Mouse (Mus musculus) forebrain, embryonic 12.5 days (tissue): Measurements from ENCODE around the gene Rergl. TPM values are rescaled to one million over a fixed set of nuclear protein-coding genes. Genes with fewer than 3 reads are reported as not detected.

ENCODE experiments used
- ATAC-seq: fragments of 200-750 bp; cut with Nextera tagmentation; 2 replicates; pipeline ENCODE4 v1.8.0; 2017; ENCODE audit warnings: moderate TSS enrichment; ENCODE audit not compliant: low FRiP score
- H3K27ac ChIP-seq: fragments of 300-500 bp; sonication (generic); 2 replicates; pipeline ENCODE4 v1.5.1; 2016; ENCODE audit warnings: mild to moderate bottlenecking
- H3K27me3 ChIP-seq: fragments of 300-500 bp; sonication (generic); 2 replicates; pipeline ENCODE4 v1.6.1; 2016; ENCODE audit warnings: mild to moderate bottlenecking
- H3K36me3 ChIP-seq: fragments of 300-500 bp; sonication (generic); replicated peaks from 2 replicates; pipeline ENCODE4 v1.6.1; 2016; ENCODE audit warnings: mild to moderate bottlenecking
- H3K4me1 ChIP-seq: fragments of 300-500 bp; sonication (generic); 2 replicates; pipeline ENCODE4 v1.6.1; 2016
- H3K4me2 ChIP-seq: fragments of 300-500 bp; sonication (generic); 2 replicates; pipeline ENCODE4 v1.6.1; 2016; ENCODE audit warnings: mild to moderate bottlenecking, moderate library complexity
- H3K4me3 ChIP-seq: fragments of 300-500 bp; sonication (generic); replicated peaks from 2 replicates; pipeline ENCODE4 v1.5.1; 2016; ENCODE audit warnings: mild to moderate bottlenecking
- H3K9ac ChIP-seq: fragments of 300-500 bp; sonication (generic); 2 replicates; pipeline ENCODE4 v1.6.1; 2016; ENCODE audit warnings: mild to moderate bottlenecking
- H3K9me3 ChIP-seq: fragments of 300-500 bp; sonication (generic); 2 replicates; pipeline ENCODE4 v1.6.1; 2016
- WGBS: fragments of 180-500 bp; shearing (Covaris S2); methylation state at CpG from one replicate; pipeline ENCODE4 v1.1.7; 2016; 5-methylcytosine and 5-hydroxymethylcytosine counted together
- polyA plus RNA-seq: library from polyadenylated mRNA; unstranded; fragments of >200 nt; fragmentation: Nextera tagmentation; extraction: Ambion mirVana; gene quantifications from 2 replicates; pipeline ENCODE4 v1.2.1, GENCODE M21; 2016

The Rergl gene
- polyA plus RNA-seq = not detected in 2 replicates

GRCm38 (mm10) chr6:139501876-139502275 lies at the start of gene Rergl:
Rergl (minus strand) TSS chr6:139501976.
- Histone ChIP-seq H3K4me1 (no peaks in the 10 kb centered on the region), H3K9ac (no peak within 1 kb of the TSS), H3K4me3 (no peak within 1 kb of the TSS), H3K27ac (no peak within 1 kb of the TSS), H3K27me3 (no peaks in the 10 kb centered on the region), H3K9me3 (no peaks in the 10 kb centered on the region), H3K36me3 (no peaks in the 10 kb centered on the region), H3K4me2 (no peak within 1 kb of the TSS)
- 43% methylated on average over 1 of the region's 1 CpGs for WGBS
- ATAC-seq = no peak

- H3K4me3 ChIP-seq = no peak overlapping the region
- no peak for ATAC-seq
- H3K9me3 ChIP-seq = no peaks in the 10 kb centered on the region
- no peak overlapping the region for H3K27ac ChIP-seq
- H3K9ac ChIP-seq = no peak overlapping the region
- 58% methylated on average over 2 of the region's 2 CpGs for WGBS
- no peaks in the 10 kb centered on the region for H3K4me1 ChIP-seq
- H3K36me3 ChIP-seq = no peaks in the 10 kb centered on the region
- no peaks in the 10 kb centered on the region for H3K27me3 ChIP-seq
- no peak overlapping the region for H3K4me2 ChIP-seq
These were observed 36.7 kb upstream of the Rergl start for GRCm38 (mm10) chr6:139538469-139538868.

- Histone ChIP-seq H3K4me2 (no peak overlapping the region), H3K9ac (no peak overlapping the region), H3K27ac (no peak overlapping the region), H3K4me3 (no peak overlapping the region), H3K4me1 (peaks cover 4% of the 10 kb centered on the region; the same call in 1 of the 2 replicates), H3K9me3 (no peaks in the 10 kb centered on the region), H3K27me3 (no peaks in the 10 kb centered on the region), H3K36me3 (no peaks in the 10 kb centered on the region)
- no peak for ATAC-seq
These were observed 23.6 kb upstream of the Rergl start for GRCm38 (mm10) chr6:139525406-139525805.

GRCm38 (mm10) chr6:139524288-139524687 lies 22.5 kb upstream of the Rergl start:
- H3K9me3 ChIP-seq = no peaks in the 10 kb centered on the region
- H3K9ac ChIP-seq = no peak overlapping the region
- H3K27me3 ChIP-seq = no peaks in the 10 kb centered on the region
- H3K27ac ChIP-seq = no peak overlapping the region
- no peak overlapping the region for H3K4me2 ChIP-seq
- H3K4me1 ChIP-seq = peaks cover 4% of the 10 kb centered on the region; the same call in 1 of the 2 replicates
- WGBS = 33% methylated on average over 5 of the region's 5 CpGs
- H3K36me3 ChIP-seq = no peaks in the 10 kb centered on the region
- H3K4me3 ChIP-seq = no peak overlapping the region
- no peak for ATAC-seq

- ATAC-seq = no peak
- Histone ChIP-seq H3K4me3 (no peak overlapping the region), H3K4me2 (no peak overlapping the region)
These were observed 13.2 kb upstream of the Rergl start for GRCm38 (mm10) chr6:139514938-139515510.

GRCm38 (mm10) chr6:139479730-139480129 lies 22.0 kb downstream of the Rergl start:
- H3K4me3 ChIP-seq = no peak overlapping the region
- no peak overlapping the region for H3K9ac ChIP-seq
- H3K36me3 ChIP-seq = no peaks in the 10 kb centered on the region
- H3K9me3 ChIP-seq = no peaks in the 10 kb centered on the region
- H3K27me3 ChIP-seq = no peaks in the 10 kb centered on the region
- no peaks in the 10 kb centered on the region for H3K4me1 ChIP-seq
- H3K27ac ChIP-seq = no peak overlapping the region
- ATAC-seq = no peak
- no peak overlapping the region for H3K4me2 ChIP-seq

More at GRCm38 (mm10) chr6:139514938-139515510, 13.2 kb upstream of the Rergl start:
- WGBS = 87% methylated on average over 3 of the region's 3 CpGs
- Histone ChIP-seq H3K36me3 (no peaks in the 10 kb centered on the region), H3K27me3 (no peaks in the 10 kb centered on the region), H3K4me1 (no peaks in the 10 kb centered on the region), H3K9ac (no peak overlapping the region), H3K27ac (no peak overlapping the region), H3K9me3 (no peaks in the 10 kb centered on the region)

- ATAC-seq = no peak
- Histone ChIP-seq H3K4me3 (no peak overlapping the region), H3K27me3 (no peaks in the 10 kb centered on the region), H3K36me3 (no peaks in the 10 kb centered on the region), H3K4me2 (no peak overlapping the region), H3K27ac (no peak overlapping the region), H3K9me3 (no peaks in the 10 kb centered on the region), H3K9ac (no peak overlapping the region), H3K4me1 (no peaks in the 10 kb centered on the region)
- WGBS = 81% methylated on average over 6 of the region's 6 CpGs
These were observed 36.8 kb downstream of the Rergl start for GRCm38 (mm10) chr6:139464980-139465379.

- Histone ChIP-seq H3K4me2 (no peak overlapping the region), H3K9me3 (no peaks in the 10 kb centered on the region), H3K36me3 (no peaks in the 10 kb centered on the region), H3K4me1 (no peaks in the 10 kb centered on the region), H3K9ac (no peak overlapping the region), H3K27me3 (no peaks in the 10 kb centered on the region), H3K27ac (no peak overlapping the region), H3K4me3 (no peak overlapping the region)
- whole genome bisulfite sequencing = 90% methylated on average over 2 of the region's 2 CpGs
- ATAC-seq = no peak
These were observed 37.5 kb downstream of the Rergl start for GRCm38 (mm10) chr6:139464292-139464691.

GRCm38 (mm10) chr6:139461094-139461493 lies 40.7 kb downstream of the Rergl start:
- WGBS = 25% methylated on average over 5 of the region's 5 CpGs
- Histone ChIP-seq H3K4me2 (no peak overlapping the region), H3K27me3 (no peaks in the 10 kb centered on the region), H3K36me3 (no peaks in the 10 kb centered on the region), H3K9me3 (no peaks in the 10 kb centered on the region), H3K4me3 (no peak overlapping the region), H3K4me1 (no peaks in the 10 kb centered on the region), H3K27ac (no peak overlapping the region), H3K9ac (no peak overlapping the region)
- ATAC-seq = no peak

- 0 out of 2 replicates have a peak, but pooled peaks have one; percentile 27 for ATAC-seq
- Histone ChIP-seq H3K4me3 (no peak overlapping the region), H3K9ac (no peak overlapping the region), H3K27me3 (no peaks in the 10 kb centered on the region), H3K36me3 (no peaks in the 10 kb centered on the region), H3K27ac (no peak overlapping the region), H3K4me2 (no peak overlapping the region), H3K9me3 (no peaks in the 10 kb centered on the region), H3K4me1 (no peaks in the 10 kb centered on the region)
- WGBS = 78% methylated on average over 10 of the region's 10 CpGs
These were observed 41.3 kb downstream of the Rergl start for GRCm38 (mm10) chr6:139460470-139460869.

GRCm38 (mm10) chr6:139443999-139444398 lies 57.8 kb downstream of the Rergl start:
- H3K36me3 ChIP-seq = no peaks in the 10 kb centered on the region
- WGBS = 89% methylated on average over 2 of the region's 2 CpGs
- no peak overlapping the region for H3K4me3 ChIP-seq
- ATAC-seq = no peak
- no peaks in the 10 kb centered on the region for H3K4me1 ChIP-seq
- no peak overlapping the region for H3K27ac ChIP-seq
- H3K27me3 ChIP-seq = no peaks in the 10 kb centered on the region
- H3K9ac ChIP-seq = no peak overlapping the region
- H3K9me3 ChIP-seq = no peaks in the 10 kb centered on the region
- H3K4me2 ChIP-seq = no peak overlapping the region
